Mouse (Mus musculus) spleen, adult 2 months (tissue): ENCODE results near the gene Rbm34.

Source experiments
- CTCF ChIP-seq: fragments of 200-500 bp; IDR thresholded peaks from 2 replicates; pipeline ENCODE4 v1.5.1; 2011; ENCODE audit warnings: mild to moderate bottlenecking, inconsistent platforms; ENCODE audit not compliant: insufficient read depth, insufficient read length, insufficient replicate concordance; ENCODE audit errors: extremely low read depth
- POLR2A ChIP-seq: fragments of 200-500 bp; IDR thresholded peaks from 2 replicates; pipeline ENCODE4 v1.6.1; 2011; ENCODE audit warnings: low read depth, low read length, inconsistent platforms

DNA sequence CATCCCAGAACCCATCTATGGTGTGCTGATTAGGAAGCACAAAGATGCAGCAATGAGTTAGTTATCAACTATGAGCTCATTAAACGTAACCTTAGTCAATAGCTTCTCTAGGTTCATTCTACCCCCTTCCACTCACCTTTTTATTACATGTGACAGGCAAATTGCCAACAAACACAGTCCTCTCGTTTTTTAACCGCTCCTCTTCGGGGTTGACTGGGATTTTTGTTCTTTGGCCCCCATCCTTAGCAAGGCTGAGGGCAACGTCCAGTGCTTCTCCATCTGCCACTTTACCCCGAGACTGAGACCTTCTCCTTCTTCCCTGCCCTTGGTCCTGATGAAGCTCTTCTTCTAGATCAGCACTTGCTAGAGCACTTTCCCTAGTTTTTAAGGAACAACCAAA, 5.6 kb downstream of the Rbm34 start:
- TF ChIP-seq POLR2A: no peak
- TF ChIP-seq CTCF: no peak
